Mouse (Mus musculus): ENCODE data around the gene Zfp286.

Gene Zfp286

DNA sequence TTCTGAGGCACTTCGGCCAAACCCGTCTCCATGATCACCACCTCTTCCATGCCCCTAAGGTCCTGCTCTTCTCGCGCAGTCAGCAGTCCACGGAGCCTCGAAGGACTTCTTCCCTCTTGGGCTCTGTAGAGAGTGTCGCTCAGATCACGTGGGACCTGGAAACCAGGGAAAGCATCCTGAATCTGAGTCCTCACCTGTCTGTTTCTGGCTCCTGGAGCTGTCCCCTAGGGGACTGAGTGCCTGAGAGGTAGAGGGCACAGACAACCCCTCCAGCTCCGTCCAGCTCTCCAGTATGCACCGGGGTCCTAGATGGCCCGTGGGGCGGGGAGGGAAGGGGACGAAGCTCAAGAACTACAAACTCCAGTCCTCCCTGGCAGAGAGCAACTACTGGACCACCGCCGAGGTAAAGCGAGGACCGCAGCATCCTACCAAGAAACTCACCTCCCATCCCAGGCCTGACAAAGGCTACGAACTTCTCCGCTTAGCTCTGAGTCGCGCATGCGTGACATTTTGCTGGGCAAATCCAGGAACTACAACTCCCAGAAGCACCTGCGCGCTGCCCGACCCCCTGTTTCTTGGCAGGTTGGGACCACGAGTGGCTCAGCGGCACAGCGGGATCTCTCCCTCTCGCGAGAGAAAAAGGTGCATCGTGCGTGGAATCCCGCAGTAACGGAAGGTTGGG is at the start of gene Zfp286:
Gene Zfp286 (minus strand): TSS at position 528 of the 682 bp plus-strand sequence.
- peak; percentile 94 for DNase-seq

DNA sequence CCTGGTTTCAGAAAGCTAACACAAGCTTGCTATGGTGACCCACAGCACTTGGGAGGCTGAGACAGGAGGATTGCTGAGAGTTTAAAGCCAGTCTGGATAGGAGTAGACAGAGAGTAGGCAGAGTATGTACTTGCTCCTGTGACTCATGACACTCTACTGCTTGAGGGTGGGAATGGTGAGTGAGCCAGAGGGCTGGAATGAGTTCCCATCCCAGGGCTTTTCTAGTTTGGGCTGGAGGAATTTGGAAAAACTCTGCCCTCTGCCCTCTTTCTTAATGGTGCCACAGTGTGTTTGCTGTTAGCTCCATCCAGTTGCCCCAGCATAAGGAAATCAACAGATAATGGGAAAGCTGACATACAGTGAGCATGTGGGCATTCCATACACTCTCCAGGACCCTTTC is 42.6 kb upstream of the Zfp286 start:
- DNase-seq, result no peak

DNA sequence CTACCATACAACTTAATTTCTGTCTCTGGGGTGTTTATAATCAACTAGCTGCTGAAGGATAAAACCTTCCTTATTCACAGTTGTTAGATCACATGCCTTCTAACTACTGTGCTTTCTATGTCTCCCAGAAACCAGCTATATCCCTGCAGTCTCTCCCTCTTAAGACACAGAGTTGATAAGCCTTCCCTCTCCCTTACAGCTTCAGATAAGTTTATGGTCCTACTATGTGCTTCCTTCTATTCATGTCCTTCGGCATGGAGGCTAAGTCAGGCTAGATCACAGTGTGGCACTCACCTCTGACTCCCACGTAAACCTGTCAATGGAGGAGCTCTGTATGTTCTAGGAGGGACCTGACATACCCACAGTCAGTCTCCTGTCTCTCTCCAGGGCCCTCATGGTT is 41.1 kb upstream of the Zfp286 start:
- DNase-seq, result no peak

DNA sequence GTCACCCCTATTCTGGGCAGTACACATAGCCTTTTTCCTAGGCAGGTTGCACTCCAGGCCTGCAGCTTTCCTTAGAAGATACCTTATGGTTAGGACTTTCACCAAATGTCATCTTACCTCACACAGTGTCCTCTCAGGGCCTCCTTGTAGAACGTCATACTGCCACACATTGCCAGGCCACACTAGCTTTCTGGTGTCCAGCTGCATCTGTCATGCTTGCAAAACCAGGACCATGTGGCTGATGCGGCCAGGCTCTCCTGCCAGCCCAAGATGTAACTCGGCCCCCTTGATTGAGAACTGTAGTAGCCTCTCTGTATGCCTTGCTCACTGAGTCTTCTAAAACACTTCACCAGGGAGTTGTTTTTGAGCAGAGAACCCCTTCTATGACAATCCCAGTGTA is 38.6 kb upstream of the Zfp286 start:
- no peak for DNase-seq

DNA sequence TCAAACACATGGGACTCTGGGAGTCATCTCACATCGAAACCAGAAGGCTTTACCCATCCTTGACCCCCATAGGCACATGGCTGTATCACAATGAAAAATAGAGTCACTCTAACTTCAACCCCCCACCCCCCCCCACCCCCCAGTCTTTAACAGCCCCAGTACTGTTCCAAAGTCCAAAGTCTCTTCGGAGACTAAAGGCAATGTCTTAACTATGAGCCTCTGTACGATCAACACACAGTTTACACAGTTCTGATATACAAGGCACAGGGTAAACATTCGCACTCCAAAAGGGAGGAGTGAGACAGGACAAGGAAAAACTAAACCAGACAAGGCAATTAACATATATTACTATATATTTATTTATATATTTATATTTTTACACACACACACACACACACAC is 37.9 kb upstream of the Zfp286 start:
- no peak for DNase-seq

DNA sequence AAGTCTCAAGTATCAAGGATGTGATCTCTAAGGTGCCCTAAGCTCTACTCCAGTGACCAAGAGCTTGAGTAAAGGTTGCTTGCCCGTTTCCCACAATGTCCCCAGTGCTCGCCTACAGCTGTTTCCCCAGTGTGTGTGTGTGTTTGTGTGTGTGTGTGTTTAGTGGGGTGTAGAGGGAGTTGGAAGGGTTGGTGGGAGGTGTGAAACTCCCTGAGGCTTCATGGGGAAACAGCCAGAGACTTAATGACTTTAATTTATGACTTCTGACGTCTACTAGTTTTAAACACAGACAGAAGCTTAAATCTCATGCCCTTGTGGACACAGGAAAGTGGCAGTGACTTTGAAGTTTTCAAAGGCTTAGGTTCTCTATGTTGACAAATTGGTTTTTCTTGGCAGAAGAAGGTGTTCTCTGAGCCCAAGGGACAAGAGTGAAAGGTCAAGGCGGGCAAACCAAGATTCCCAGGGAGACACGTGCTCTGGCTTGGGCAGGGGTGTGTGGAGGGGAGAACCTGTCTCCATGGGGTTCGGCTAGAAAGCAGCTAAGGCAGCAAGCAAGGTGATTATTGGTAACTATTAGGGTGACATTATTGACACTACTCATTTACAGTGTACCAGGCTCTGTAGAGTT is 37.0 kb upstream of the Zfp286 start:
- no peak for DNase-seq

DNA sequence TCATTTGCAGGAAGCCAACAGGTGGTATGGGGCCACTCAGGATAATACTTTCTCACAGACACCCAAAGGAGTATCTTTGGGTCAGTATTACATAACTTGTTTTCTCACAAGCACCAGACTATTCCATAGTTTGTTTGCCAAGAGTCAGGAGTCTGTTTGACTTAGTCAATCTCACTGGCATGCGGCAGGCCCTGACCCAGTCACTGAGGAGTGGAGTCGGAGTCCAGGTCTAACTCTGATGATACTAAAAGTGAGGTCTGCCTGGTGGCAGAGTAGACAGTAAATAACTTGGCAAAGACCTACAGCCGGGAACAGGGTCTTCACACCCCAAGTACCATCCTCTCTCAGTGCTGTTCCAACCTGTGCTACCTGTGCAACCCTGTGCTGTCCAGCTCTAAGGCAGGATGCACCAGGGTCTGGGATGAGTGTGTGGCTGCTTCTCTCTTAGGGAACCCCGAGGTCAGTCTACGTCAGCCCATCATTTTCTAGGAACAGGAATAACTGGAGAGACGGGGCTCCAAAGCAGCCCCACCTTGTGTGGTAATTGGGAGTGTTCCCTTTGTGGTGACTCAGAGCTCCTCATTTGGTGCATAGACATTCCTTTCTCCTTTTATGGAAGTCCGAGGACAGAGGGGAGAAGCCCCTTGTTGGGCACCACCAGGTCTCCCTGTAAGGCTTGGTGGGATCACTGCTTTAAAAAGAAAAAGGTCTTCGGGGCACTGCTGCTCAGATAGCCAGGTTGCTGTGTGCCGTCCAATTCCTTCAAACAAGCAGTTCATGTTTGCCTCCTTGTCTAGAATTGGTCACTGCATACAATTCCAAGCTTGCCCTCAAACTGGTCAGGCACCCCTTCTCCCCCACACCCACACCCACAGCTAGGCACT is 36.2 kb upstream of the Zfp286 start:
- no peak for DNase-seq

DNA sequence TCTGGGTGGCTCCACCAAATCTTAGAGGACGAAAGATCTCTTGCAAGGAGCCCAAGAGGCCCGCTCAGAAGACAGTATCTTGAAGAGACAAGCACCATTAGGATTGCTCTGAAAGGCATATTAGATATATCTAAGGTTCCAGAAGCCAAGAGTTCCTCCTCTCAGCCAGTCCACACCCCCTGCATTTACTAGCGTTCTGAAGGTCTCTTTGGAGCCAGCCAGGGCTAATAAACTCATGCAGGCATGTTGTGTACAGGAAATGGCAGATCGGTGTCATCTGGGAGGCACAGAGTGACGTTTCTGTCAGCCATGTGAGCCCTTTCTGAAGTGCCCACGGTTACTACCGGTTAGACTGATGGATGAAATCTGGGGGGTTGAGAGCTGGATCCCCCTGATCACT is 34.9 kb upstream of the Zfp286 start:
- DNase-seq, result no peak

DNA sequence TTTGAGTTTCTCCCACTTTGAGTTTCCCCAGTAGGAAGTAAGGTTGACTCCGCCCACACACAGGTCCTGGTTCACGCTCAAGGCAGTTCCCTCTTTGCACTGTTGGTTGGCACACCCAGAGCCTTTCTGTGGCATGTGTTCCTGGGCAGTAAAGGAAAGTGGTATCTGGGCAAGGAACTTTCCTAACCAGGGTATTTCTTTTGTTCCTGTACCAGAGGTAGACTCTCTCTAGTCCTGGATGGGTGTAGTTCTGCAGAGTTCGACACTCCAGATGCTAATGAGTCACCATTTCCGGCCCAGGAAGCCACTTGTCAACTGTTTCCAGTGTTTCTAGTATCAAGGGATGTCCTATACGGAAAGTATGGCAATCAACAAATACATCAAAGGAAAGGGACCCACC is 32.6 kb upstream of the Zfp286 start:
- no peak for DNase-seq

DNA sequence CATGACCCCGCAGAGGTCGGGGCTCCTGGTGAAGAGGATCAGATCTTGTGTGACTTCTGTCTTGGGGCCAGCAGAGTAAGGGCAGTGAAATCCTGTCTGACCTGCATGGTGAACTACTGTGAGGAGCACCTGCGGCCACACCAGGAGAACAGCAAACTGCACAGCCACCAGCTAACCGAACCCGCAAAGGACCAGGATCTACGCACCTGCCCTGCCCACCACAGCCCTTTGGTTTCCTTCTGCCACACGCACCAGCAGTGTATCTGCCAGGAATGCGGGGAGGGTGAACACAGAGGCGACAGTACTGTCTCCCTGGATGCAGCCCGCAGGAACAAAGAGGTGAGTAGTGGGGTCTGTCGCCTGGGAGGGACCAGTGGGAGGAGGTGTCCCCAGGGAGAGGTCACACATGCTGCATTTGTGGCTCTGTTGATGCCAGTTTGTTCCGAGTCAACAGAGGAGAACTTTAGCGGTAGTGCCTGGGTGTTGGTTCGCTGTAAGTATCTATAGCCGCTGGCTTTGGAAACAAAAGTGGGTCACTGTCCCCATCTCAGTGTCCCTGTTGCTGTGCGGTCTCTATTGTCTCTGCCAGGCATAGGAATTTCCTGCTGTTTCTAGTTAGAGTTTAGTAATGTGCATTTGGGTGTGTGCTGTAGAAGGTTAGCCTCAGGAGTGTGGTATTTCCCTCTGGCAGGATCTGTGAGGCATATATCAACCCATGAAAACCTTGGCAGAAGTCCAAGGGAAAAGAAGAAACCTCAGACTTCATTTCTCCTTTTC is 31.6 kb upstream of the Zfp286 start:
- DNase-seq, result no peak

DNA sequence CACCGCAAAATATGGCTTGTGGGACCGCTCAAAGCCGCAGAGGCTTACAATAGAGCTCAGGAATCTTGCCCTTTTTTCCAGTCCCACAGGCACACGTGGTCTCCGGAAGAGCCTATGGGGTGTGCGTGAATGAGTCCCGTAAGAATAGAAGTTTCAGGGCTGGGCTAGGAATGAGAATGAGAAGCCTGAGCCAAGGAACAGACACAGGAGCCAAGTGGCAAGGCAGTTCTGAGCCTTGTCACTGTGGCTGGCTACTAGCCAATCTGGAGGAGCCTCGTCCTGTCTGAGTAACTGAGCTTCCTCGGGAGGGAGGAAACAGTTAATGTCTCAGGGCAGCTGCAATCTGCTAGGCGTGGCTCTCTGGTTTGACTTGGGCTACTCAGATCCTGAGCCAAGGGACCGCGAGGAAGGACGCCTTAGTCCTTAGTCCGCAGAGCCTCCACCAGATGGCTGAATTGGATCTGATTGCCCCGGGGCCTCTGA is 30.8 kb upstream of the Zfp286 start, which contains the start of gene Trim16:
Gene Trim16 (plus strand): TSS at position 173 of the 483 bp plus-strand sequence.
- peak; percentile 40 for DNase-seq

DNA sequence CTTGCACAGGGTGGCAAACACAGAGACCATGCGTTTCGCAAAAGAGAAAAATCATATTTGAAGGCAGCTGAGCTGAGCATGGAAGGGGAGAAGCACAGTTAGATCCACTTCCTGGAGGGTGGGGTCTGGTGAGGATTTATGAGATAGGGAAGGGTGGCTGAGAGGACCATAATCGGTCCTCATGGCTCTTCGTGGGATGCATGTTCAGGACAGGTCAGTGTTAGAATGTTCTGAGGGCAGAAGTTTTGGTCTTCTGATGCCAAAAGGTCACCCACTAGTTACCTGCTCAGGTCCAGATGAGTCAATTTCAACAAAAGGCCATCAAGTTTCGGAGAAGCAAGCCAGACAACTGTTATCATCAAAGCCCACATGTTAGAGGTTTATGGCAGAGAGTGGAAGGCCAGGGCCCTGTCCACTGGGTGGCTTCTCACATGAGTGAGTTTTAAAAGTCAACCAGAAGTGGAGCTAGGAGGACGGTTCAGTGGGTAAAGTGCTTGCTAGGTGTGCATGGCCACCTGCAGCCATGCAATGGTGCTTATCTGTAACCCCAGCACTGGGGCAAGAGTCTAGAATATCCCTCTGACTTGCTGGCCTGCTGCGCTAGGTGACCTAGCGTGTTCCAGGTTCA is 29.9 kb upstream of the Zfp286 start:
- no peak for DNase-seq

DNA sequence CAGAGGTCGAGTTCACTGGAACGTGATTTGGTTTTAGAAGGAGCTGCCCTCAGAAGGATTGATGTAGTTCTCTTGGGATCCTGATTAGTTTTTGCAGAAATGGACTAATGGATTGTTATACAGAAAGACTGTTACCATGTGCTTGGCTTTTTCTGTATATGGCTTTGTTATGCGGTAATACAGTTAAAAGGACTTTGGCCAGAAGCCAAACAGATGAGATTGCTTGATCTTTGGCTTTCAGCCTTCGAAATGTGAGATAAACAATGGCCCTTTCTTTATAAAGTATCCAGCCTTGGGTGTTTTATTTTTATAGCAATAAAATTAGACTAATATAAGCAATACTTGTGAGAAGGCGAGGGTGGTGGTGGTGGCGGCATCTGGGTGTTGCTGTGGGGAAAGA is 27.3 kb upstream of the Zfp286 start:
- no peak for DNase-seq

DNA sequence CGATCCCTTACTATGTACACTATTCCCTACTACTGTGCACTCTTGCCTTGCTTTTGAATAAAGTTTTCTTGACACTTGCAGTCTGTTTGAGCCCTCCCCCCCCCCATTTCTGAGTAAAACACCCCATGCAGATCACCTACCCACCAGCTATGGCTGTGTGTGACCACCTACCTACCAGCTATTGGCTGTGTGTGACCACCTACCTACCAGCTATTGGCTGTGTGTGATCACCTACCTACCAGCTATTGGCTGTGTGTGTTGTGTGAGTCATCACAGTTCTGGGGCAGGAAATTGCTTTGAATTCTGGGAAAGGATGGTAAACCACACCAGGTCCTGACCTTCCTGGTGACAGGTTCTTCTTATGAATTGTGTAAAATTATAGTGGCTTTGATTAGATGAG is 26.2 kb upstream of the Zfp286 start:
- no peak for DNase-seq

DNA sequence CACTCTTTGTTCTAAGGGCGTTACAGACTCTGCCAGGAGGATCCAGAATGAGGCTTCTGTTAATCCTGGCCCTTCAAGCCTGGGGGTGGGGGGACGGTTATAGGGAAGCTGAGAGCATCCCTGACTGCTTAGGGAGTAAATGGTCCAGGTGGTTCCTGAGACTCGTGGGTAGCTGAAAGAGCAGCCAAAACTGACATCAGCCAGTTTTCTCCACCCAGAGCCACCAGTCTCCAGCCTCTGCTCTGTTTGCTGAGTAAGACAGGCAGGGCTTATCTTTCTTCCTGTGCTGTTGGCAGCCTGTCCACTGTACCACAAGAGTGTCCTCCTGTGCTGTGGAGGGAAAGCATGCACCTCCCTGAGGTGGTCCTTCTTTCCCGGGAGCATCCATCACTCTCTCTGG is 25.4 kb upstream of the Zfp286 start:
- DNase-seq, result no peak

DNA sequence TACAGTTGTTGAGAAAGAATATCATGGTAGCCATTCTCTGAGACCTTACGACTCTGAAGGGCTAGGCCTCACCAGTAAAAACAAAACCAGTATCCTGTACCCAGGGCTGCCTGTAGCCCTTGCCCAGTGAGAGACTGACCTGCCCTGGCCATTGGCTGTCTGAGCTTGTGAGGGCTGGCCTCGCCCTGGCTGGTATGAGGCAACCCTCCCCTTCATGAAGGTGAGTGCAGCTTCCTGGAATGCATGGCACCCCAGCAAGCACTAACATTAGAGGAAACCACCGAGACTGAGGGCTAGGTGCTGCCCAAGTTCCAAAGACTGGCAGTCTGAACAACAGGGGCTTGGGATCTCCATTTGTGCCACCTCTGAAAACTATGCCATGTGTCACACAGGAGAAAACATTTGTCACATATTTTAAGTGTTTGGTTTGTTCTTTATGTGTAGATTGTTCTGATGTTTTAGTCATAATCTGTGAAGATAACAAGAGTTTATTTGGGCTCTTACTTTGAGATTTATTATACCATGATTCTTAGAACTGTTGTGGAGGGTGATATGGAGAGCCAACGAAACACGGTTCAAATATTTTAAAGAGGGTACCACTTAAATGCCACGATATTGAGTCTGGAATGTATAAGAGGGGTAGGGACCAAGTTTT is 24.8 kb upstream of the Zfp286 start:
- no peak for DNase-seq

DNA sequence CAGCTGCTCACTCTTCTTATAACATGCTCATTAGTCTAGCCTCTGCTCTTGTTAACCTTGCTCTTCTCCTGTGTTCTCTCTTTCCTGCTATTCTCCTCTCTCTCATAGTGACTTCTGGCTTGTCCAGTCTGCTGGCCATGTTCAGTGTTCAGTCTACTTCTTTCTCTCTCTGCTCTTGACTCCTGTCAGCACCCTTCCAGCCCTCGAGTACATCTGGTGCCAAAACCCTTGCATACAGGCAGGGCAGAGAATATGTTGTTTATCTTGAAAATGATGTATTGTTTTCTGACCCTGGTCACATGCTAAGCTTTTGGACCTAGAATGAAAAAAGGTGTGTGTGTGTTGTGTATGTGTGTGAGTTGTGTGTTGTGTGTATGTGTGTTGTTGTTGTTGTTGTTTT is 24.2 kb upstream of the Zfp286 start:
- DNase-seq, result no peak

DNA sequence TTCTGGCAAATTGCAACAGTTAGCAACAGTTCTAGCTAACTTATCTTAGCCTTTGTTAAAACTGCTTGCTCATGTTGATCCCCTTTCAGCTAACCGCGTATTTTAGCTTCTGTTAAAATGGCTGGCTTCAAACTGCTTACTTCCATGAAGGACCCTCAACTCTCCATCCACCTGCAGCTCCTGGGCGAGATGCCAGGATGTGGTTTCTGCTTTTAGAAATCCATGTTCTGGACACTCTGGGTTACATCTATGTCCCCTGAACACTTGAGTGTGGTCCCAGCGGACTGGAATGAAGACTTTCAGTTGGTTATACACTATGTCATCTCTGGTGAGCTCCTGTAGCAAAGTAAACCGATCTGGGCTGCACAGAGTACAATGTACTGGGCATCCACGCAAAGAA is 23.0 kb upstream of the Zfp286 start:
- DNase-seq, result no peak

DNA sequence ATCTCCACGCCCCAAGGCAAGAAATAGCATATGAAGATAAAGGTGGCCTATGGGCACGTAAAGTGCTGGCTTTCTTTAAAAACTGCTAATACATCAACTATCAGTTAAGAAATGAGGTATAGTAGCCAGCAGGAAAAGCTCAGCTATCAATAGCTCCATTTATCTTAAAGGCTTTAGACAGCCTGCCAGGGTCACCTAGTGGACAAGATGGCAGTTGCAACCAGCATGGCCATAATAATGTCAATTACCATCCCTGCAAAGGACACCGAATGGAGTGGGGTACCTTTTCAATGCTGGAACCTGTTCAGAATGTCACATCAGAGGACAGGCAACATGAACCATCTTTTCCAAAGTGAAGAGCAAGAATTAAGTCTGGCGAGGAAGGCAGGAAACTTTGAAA is 19.9 kb upstream of the Zfp286 start:
- DNase-seq, result no peak

DNA sequence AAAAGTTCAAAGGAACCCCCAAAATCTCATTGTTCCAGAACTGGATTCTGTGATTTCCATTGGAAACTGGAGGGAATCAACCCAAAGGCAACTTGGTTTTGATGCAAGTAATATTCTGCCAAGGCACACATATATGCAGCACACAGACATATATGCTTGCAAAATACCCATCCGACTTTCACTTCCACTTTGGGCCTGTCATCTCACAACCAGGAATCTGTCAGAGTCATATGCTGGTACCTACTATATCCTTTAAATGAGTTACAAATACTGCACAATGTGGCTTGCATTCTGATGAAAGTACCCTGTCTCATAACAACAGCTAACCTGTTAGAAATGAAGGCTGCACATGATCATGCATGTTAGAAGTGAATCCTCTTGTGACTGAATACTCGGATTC is 18.7 kb upstream of the Zfp286 start:
- DNase-seq, result no peak

DNA sequence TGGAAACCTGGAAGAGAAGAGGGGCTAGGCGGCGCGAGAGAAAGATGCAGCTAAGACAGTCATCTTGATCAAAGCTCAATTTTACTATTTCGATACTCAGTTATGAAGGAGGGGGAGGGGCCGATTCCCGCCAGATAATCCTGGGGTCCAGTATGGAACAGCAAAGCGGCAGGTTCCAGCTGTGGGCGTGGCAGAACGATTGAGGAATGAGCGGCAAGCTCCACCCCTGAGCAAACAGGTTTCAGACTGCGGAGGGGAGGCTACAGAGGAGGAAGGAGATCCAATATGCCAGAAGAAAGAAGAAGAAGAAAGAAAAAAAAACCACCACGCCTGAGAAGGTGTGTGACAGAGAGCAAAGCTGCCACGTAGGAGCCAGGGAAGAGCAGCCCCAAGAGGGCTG is 14.9 kb upstream of the Zfp286 start:
- DNase-seq, result no peak

DNA sequence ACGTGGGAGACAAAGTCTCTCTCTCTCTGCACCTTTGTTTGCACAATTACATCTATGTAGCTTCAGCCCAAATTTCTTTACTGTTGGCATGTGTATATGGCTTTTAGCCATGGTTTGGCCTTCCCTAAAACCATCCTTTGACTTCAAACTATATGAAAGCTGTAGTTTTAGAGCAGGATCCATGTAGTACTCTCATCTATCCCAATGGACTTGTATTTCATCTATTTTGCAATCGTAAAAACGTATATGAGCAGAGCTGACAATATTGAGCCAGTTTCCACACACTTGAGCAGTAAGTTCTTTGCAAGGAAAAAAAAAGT is 315 bp upstream of the Zfp286 start:
- no peak for DNase-seq

Measured in right cerebral cortex, adult 18-20 months (tissue).